Mouse (Mus musculus) lung, postnatal 0 days (tissue): ENCODE measurements around the gene Mst1.

Experiments
- CTCF ChIP-seq: IDR thresholded peaks from 2 replicates; pipeline ENCODE4 v1.5.1; 2016; ENCODE audit warnings: antibody characterized with exemption, mild to moderate bottlenecking
- EP300 ChIP-seq: IDR thresholded peaks from 2 replicates; pipeline ENCODE4 v1.6.1; 2016; ENCODE audit warnings: antibody characterized with exemption, mild to moderate bottlenecking, control low read depth

DNA sequence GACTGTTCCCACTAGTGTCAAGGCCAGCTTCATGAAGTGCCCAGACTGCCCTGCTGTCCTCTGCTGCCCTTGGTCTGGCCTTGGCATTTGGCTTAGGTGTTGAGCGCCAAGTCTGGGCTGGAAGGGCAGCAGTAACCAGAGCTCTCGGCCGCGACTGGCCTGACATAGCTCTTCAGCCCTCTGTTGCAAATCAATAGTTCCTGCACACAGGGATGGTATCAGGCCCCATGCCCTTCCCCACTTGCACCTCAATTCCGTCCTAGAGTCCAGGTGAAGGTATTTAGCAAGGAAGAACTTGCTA lies 23.0 kb upstream of the Mst1 start:
- TF ChIP-seq CTCF (no peak), EP300 (no peak)
